Mouse (Mus musculus) embryonic facial prominence, embryonic 10.5 days (tissue): ENCODE results near the gene Prkg1. TPM values are rescaled to one million over a fixed set of nuclear protein-coding genes. Genes with fewer than 3 reads are reported as not detected.

Experiments used
- DNase-seq: peaks from one replicate; pipeline ENCODE4 v3.0.0-alpha.2; 2017; ENCODE audit warnings: low spot score
- H3K27ac ChIP-seq: fragments of 300-500 bp; sonication (generic); replicated peaks from 2 replicates; pipeline ENCODE4 v1.5.1; 2016; ENCODE audit warnings: mild to moderate bottlenecking
- H3K27me3 ChIP-seq: fragments of 300-500 bp; sonication (generic); replicated peaks from 2 replicates; pipeline ENCODE4 v1.6.1; 2016; ENCODE audit warnings: low read depth, mild to moderate bottlenecking; ENCODE audit not compliant: poor library complexity, severe bottlenecking
- H3K36me3 ChIP-seq: fragments of 300-500 bp; sonication (generic); replicated peaks from 2 replicates; pipeline ENCODE4 v1.6.1; 2016; ENCODE audit warnings: mild to moderate bottlenecking, moderate library complexity
- H3K4me1 ChIP-seq: fragments of 300-500 bp; sonication (generic); 2 replicates; pipeline ENCODE4 v1.6.1; 2016
- H3K4me3 ChIP-seq: fragments of 300-500 bp; sonication (generic); 2 replicates; pipeline ENCODE4 v1.5.1; 2016; ENCODE audit warnings: mild to moderate bottlenecking, moderate library complexity
- H3K9me3 ChIP-seq: fragments of 300-500 bp; sonication (generic); 2 replicates; pipeline ENCODE4 v1.6.1; 2016; ENCODE audit warnings: mild to moderate bottlenecking
- WGBS: fragments of 180-500 bp; shearing (Covaris S2); methylation state at CpG from one replicate; pipeline ENCODE4 v1.1.7; 2016; 5-methylcytosine and 5-hydroxymethylcytosine counted together
- polyA plus RNA-seq: library from polyadenylated mRNA; unstranded; fragments of >200 nt; fragmentation: Nextera tagmentation; extraction: Ambion mirVana; gene quantifications from 2 replicates; pipeline ENCODE4 v1.2.1, GENCODE M21; 2016

Prkg1 gene
- 4.8 and 6.2 TPM in 2 replicates for polyA plus RNA-seq

DNA sequence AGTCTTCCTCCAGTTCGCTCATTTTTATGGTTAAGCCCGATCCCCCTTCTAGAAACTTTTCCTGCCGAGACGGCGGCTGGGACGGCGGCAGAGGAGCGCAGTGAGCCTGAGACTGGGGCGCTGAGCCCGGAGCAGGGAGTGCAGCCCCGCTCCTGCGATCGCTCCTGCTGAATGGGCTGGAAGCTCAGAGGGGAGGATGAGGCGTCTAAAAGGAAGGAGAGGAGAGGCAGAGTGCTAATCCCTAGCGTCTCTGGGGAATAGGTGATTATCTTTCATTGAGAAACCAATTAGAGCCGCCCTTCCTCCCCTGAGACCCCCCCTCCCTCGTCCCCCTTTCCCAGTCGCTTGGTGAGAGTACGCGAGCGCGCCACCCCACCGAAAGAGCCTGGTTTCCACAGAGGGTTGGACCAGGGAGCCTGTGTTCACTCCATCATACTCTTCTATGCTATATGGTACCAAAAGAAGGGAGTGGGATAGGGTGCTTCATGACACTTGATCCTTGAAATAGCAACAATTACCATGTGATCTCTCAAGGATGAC is at the start of gene Prkg1:
TSS of gene Prkg1 (minus strand) at position 233 of the 540 bp plus-strand sequence.
- Histone ChIP-seq H3K4me3 (peak within 1 kb of the TSS; percentile 72), H3K4me1 (peaks cover 56% of the 10 kb centered on the region), H3K27ac (peak within 1 kb of the TSS; percentile 86), H3K27me3 (peaks cover 26% of the 10 kb centered on the region), H3K9me3 (no peaks in the 10 kb centered on the region), H3K36me3 (no peaks in the 10 kb centered on the region)
- DNase-seq, result peak; percentile 74
- WGBS, result under 1% methylated on average over 23 of the region's 23 CpGs

DNA sequence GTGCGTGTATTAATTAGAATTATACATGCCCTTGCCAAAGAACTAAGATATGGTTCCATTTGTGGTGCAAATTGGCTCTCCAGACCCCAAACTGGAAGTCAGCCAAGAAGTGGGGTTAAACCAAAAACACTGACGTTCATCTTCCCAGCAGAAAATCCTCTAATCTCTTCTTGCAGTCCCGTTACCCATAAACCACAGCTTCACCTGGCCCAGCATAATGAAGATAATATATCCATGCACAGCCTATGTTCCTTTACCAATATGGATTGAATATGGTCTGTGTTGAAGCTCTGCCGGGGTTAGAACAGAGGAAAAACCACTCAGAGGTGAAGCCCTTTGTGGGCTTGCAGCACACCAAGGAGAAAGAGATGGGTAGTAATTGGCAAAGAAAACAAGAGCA is 48.3 kb upstream of the Prkg1 start:
- DNase-seq, result no peak
- Histone ChIP-seq H3K9me3 (no peaks in the 10 kb centered on the region), H3K4me1 (peaks cover 10% of the 10 kb centered on the region), H3K27ac (no peak overlapping the region), H3K27me3 (no peaks in the 10 kb centered on the region), H3K4me3 (no peak overlapping the region), H3K36me3 (no peaks in the 10 kb centered on the region)
- 82% methylated on average over 4 of the region's 4 CpGs for WGBS

DNA sequence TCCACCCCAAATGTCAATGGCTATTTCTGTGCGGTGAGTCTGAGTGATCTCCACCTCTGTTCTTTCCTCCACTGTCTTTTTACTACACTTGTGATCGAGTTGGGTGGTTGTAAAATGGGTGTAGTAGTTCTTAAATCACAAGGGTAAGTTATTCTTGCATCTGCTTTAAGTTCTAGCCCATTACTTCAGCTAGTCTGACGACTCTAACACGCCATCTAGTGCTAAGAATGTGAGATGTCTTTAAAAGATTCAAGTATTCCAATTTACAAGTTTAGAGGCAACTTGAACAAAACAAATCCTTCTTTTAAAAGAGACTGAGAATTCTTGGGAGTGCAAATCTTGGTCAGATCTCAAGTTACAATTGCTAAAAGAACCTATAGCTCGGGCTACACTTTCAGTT is 46.5 kb upstream of the Prkg1 start:
- peaks cover 11% of the 10 kb centered on the region for H3K4me1 ChIP-seq
- no peak overlapping the region for H3K4me3 ChIP-seq
- H3K27me3 ChIP-seq, result no peaks in the 10 kb centered on the region
- H3K9me3 ChIP-seq, result no peaks in the 10 kb centered on the region
- DNase-seq, result no peak
- H3K36me3 ChIP-seq, result no peaks in the 10 kb centered on the region
- no peak overlapping the region for H3K27ac ChIP-seq
- WGBS, result 30% methylated on average over 5 of the region's 5 CpGs

DNA sequence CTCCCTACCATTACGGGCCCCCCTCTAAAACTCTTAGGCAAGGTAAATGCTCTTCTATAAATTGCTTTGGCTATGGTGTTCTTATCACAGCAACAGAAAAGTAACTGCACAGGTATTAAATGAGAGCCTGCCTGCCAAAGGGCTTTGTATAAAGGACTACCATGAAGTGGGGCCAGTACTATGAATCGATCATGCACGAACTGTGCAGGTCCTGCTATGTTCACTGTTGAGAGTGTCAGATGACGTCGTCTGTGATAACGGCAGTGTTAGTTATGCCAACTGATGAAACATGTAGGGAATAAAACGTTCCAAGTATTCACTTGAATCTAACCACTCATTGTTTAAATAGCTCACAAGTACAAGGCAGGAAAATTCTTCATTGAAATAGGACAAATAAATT is 40.6 kb upstream of the Prkg1 start:
- no peaks in the 10 kb centered on the region for H3K9me3 ChIP-seq
- WGBS, result 82% methylated on average over 7 of the region's 7 CpGs
- no peaks in the 10 kb centered on the region for H3K27me3 ChIP-seq
- no peak for DNase-seq
- H3K4me3 ChIP-seq, result no peak overlapping the region
- peaks cover 11% of the 10 kb centered on the region for H3K4me1 ChIP-seq
- no peaks in the 10 kb centered on the region for H3K36me3 ChIP-seq
- no peak overlapping the region for H3K27ac ChIP-seq

DNA sequence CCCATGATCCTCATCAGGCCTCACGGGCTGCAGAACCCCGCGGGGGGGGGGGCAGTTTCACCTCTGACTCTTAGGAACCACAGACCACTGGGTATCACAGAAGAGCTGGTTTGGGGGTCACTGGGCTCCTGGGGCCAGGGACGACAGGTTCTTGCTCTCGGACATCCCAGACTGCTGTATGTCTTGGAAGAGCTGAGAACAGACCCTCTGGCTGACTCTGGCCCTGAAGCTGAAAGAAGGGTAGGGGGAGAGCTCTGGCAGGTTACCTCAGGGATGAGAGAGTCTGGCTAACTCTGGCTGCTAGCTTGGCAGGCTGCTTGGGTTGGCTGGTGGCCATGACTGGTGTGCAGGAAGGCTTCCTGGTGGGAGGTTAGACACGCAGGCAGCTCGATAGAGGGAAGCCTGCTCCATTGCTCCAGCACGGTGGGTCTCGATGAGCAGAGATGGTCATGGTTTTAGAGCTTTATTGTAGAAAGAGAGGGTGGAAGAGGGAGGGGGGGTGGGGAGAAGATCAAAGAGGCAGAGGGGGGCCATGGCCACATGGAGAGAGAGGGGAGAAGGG is 30.7 kb upstream of the Prkg1 start:
- DNase-seq, result no peak
- Histone ChIP-seq H3K4me1 (no peaks in the 10 kb centered on the region), H3K27ac (no peak overlapping the region), H3K9me3 (no peaks in the 10 kb centered on the region), H3K36me3 (no peaks in the 10 kb centered on the region), H3K27me3 (no peaks in the 10 kb centered on the region), H3K4me3 (no peak overlapping the region)
- 71% methylated on average over 9 of the region's 9 CpGs for WGBS

DNA sequence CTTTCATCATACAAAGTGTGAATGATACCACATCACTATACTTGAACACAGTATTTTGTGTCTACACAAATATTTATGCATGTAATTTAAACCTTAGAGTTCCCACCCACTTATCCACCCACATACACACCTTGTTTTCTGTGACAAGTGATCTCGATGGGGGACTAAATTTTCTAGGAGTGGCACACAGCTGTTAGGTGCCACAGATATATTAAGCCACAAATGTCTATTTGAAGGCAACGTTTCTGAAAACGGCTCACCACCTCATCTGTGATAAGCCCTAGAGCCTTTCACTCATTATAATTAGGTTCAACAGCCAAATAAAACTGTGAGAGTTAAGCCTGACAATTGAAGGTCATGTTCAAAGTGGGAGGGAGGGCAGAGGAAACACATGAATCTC is 26.9 kb upstream of the Prkg1 start:
- no peak for DNase-seq
- no peaks in the 10 kb centered on the region for H3K36me3 ChIP-seq
- no peaks in the 10 kb centered on the region for H3K27me3 ChIP-seq
- no peak overlapping the region for H3K27ac ChIP-seq
- 80% methylated on average over 3 of the region's 3 CpGs for WGBS
- H3K4me3 ChIP-seq, result no peak overlapping the region
- H3K9me3 ChIP-seq, result no peaks in the 10 kb centered on the region
- H3K4me1 ChIP-seq, result no peaks in the 10 kb centered on the region

DNA sequence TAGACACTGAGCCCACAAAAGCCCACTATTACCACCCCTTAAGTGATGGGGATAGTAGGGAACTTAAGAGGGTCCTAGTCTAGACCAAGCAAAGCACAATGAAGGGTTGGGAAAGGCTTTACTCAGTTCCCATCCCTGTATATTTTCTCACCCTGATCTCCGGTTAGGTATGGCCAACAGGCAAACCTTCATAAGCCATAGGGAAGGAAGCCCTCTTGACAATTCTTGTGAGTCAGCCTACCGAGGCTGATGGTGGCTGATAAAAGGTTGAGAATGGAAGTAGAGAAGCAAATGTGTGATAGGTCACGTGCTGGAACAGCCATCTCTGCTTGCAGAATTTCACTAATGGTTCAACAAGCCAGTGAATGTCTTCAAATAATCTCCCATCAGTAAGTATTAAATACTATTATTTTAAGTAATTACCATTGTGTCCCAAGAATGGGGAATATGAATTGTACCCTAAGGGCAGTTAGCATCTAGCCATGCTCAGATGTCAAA is 16.7 kb upstream of the Prkg1 start:
- WGBS, result 93% methylated on average over 3 of the region's 3 CpGs
- DNase-seq, result no peak
- no peaks in the 10 kb centered on the region for H3K36me3 ChIP-seq

DNA sequence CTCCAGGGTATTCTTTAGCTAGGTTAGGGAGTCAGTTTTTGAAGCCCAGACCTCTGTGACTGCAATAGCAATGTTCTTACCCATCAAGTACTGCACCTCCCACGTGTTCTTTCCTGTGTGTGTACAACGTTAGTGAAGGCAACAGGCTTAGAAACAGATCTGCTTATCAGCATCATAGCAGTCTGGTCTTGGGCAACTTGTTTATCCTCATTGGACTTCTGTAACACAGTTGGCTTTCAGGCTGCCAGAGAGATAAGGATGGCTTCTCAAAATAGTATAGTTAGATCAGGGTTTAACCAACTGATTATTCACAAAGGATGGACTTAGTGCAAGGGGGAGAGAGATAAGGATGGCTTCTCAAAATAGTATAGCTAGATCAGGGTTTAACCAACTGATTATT is 16.2 kb upstream of the Prkg1 start:
- Histone ChIP-seq H3K4me1 (no peaks in the 10 kb centered on the region), H3K36me3 (no peaks in the 10 kb centered on the region), H3K27ac (no peak overlapping the region), H3K27me3 (no peaks in the 10 kb centered on the region), H3K9me3 (no peaks in the 10 kb centered on the region), H3K4me3 (no peak overlapping the region)
- 71% methylated on average over 2 of the region's 2 CpGs for whole genome bisulfite sequencing
- no peak for DNase-seq

More for the DNA sequence above, 16.7 kb upstream of the Prkg1 start:
- no peaks in the 10 kb centered on the region for H3K27me3 ChIP-seq
- no peaks in the 10 kb centered on the region for H3K9me3 ChIP-seq
- H3K27ac ChIP-seq, result no peak overlapping the region
- no peak overlapping the region for H3K4me3 ChIP-seq
- no peaks in the 10 kb centered on the region for H3K4me1 ChIP-seq

DNA sequence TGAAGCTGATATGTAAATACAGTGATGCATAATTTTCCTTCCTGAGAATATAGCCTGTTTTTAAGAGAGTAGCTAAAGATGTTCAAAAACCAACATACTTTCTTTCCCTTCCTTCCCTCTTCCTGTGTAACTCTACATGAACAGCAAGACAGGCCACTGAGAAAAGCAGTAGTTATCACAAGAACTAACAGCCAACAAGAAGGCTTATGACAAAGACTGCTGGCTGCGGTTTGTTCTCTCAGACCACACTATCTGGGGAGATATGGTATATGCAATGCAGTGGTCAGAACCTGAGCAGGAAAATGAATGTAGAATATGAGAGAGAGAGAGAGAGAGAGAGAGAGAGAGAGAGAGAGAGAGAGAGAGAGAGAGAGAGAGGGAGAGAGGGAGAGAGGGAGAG is 15.4 kb upstream of the Prkg1 start:
- H3K4me3 ChIP-seq, result no peak overlapping the region
- DNase-seq, result no peak
- no peaks in the 10 kb centered on the region for H3K9me3 ChIP-seq
- 96% methylated on average over 1 of the region's 1 CpGs for WGBS
- H3K27ac ChIP-seq, result no peak overlapping the region
- H3K27me3 ChIP-seq, result no peaks in the 10 kb centered on the region
- H3K4me1 ChIP-seq, result no peaks in the 10 kb centered on the region
- no peaks in the 10 kb centered on the region for H3K36me3 ChIP-seq

DNA sequence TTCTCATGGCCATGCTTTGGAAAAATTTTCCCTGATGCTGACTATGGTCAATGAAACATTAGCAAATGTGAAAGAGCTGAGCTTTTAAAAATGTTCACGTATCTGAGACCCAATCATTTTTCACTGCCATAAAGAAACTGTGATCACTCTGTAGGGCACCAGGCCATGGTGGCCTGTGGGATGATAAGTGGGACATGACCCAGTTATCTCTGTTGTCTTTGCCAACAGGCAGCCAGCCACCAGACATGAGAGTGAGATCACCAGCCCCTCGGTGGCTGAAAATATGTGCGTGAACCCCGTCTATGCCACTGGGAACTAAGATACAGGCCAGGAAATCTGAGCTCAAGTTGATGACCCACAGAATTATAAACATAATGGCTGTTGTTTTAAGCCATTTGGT is 14.2 kb upstream of the Prkg1 start:
- Histone ChIP-seq H3K4me3 (no peak overlapping the region), H3K27ac (no peak overlapping the region), H3K9me3 (no peaks in the 10 kb centered on the region), H3K27me3 (no peaks in the 10 kb centered on the region), H3K4me1 (no peaks in the 10 kb centered on the region), H3K36me3 (no peaks in the 10 kb centered on the region)
- WGBS, result 78% methylated on average over 4 of the region's 4 CpGs
- DNase-seq, result no peak

DNA sequence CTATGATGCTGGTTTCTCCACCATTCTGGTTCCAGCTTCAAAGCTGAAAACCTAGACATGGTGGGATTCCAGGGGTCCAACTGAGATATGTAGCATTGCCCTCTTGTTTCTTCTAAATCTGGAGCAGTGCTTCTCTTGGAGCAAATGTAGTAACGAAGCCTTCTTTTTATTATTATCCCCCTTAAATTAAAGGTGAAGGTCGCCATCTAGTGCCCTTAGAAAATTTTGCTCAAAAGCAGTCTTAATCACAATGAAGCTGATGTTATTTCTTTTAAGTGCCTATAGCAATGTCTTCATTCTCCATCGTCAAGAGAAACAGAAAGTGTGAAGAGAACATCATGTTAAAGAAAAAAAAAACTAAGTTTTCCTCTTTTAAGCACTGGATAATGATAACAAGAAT is 2.2 kb upstream of the Prkg1 start:
- no peak overlapping the region for H3K27ac ChIP-seq
- WGBS, result 10% methylated on average over 3 of the region's 3 CpGs
- no peaks in the 10 kb centered on the region for H3K36me3 ChIP-seq
- H3K27me3 ChIP-seq, result peaks cover 12% of the 10 kb centered on the region
- DNase-seq, result no peak
- peaks cover 36% of the 10 kb centered on the region for H3K4me1 ChIP-seq
- H3K4me3 ChIP-seq, result no peak overlapping the region
- H3K9me3 ChIP-seq, result no peaks in the 10 kb centered on the region

DNA sequence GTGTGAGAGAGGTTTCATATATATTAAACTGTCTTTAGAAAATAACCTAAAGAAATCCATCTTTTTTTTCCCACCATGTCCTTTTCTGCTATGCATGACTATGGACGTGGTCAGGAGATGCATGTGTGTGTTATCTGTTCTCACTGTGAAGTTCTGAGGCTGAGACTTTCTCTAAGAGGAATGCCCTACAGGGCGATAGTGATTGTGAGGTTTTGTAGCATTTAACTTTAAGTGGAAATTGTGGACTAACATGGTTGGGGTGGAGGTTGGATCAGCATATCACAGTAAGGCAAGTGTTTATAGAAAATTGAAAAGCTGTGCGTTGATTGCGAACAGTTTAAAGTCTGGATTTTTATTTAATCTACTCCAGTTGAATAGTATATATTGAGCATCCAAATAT is 618 bp upstream of the Prkg1 start:
- Histone ChIP-seq H3K4me3 (peak overlapping the region; percentile 72), H3K27me3 (peaks cover 25% of the 10 kb centered on the region), H3K36me3 (no peaks in the 10 kb centered on the region), H3K4me1 (peaks cover 51% of the 10 kb centered on the region), H3K9me3 (no peaks in the 10 kb centered on the region), H3K27ac (no peak overlapping the region)
- no peak for DNase-seq
- WGBS, result 22% methylated on average over 4 of the region's 4 CpGs

DNA sequence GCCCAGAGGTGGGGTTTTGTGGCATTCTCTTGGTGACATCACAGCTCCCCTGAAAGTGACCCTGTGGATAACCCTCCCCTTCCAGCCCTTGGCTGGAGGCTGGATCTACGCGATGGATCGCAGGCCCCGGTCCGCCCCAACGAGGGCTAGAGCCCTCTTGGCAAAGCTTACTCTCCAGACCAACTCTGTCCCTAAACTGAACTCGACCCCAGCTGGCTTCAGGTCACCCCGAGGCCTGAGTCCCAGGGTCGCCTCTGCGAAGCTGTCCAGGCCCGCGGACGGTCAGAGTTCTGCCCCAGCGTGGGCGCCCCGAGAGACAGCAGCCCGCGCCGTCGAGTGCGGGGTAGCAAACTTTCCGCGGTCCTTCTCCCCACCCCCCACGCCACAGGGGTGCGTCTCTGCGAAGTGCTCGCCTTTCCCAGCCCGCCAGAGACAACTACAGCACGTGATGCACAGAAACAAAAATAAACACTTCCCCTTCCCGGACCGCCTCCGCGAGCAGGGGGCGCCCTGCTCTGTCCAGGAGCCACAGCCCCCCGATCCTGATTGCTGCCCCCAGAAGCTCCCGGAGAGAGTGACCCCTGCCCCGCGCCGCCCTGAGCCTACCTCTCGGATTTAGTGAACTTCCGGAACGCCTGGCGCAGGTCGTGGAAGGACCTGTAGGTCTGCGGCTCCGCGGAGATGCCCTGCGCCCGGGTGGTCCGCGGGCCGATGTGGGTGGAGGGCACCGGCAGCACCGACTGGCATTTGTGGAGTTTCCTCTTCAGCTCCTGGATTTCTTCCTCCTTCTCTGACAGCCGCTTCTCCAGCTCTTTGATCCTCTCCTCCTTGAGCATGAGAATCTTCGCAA is 657 bp downstream of the Prkg1 start:
- Histone ChIP-seq H3K9me3 (no peaks in the 10 kb centered on the region), H3K27ac (peak overlapping the region; percentile 86), H3K36me3 (no peaks in the 10 kb centered on the region), H3K27me3 (peaks cover 26% of the 10 kb centered on the region), H3K4me1 (peaks cover 61% of the 10 kb centered on the region), H3K4me3 (peak overlapping the region; percentile 72)
- WGBS, result under 1% methylated on average over 56 of the region's 56 CpGs
- DNase-seq, result peak; percentile 72
